Mouse (Mus musculus) splenic B cell, adult 2 months (primary cell): Measurements from ENCODE around the gene F5.
A peak's percentile ranks its signal among the peaks of the same experiment; 100 is the strongest.

Experiments used
- DNase-seq: peaks from one replicate; pipeline ENCODE4 v3.0.0-alpha.2; 2011; ENCODE audit warnings: low read depth, low spot score
- H3K27me3 ChIP-seq: 2 replicates; pipeline ENCODE4 v1.6.1; 2012; ENCODE audit warnings: mild to moderate bottlenecking, low read length, moderate library complexity, mixed read lengths; ENCODE audit not compliant: control insufficient read depth, poor library complexity, insufficient read depth, severe bottlenecking
- H3K36me3 ChIP-seq: 2 replicates; pipeline ENCODE4 v1.6.1; 2012; ENCODE audit warnings: mild to moderate bottlenecking, low read length, moderate library complexity, mixed read lengths; ENCODE audit not compliant: control insufficient read depth, poor library complexity, insufficient read depth, severe bottlenecking

The F5 gene

GRCm38 (mm10) chr1:164184142-164184870, 32.7 kb downstream of the F5 start:
- Histone ChIP-seq H3K27me3 (no peaks in the 10 kb centered on the region), H3K36me3 (no peaks in the 10 kb centered on the region)
- DNase-seq = peak; percentile 86

- H3K27me3 ChIP-seq = no peaks in the 10 kb centered on the region
- DNase-seq = no peak
- H3K36me3 ChIP-seq = no peaks in the 10 kb centered on the region
Observed at GRCm38 (mm10) chr1:164184871-164185223, 33.2 kb downstream of the F5 start.

GRCm38 (mm10) chr1:164185316-164185715, 33.7 kb downstream of the F5 start:
- DNase-seq = no peak
- H3K36me3 ChIP-seq = no peaks in the 10 kb centered on the region

GRCm38 (mm10) chr1:164187002-164187560, 35.4 kb downstream of the F5 start:
- H3K36me3 ChIP-seq = no peaks in the 10 kb centered on the region
- no peaks in the 10 kb centered on the region for H3K27me3 ChIP-seq
- DNase-seq = no peak

More at GRCm38 (mm10) chr1:164185316-164185715, 33.7 kb downstream of the F5 start:
- no peaks in the 10 kb centered on the region for H3K27me3 ChIP-seq

GRCm38 (mm10) chr1:164199551-164199950, 47.9 kb downstream of the F5 start:
- H3K27me3 ChIP-seq = no peaks in the 10 kb centered on the region
- H3K36me3 ChIP-seq = no peaks in the 10 kb centered on the region
- DNase-seq = no peak

- no peak for DNase-seq
- Histone ChIP-seq H3K36me3 (no peaks in the 10 kb centered on the region), H3K27me3 (no peaks in the 10 kb centered on the region)
Observed at GRCm38 (mm10) chr1:164208437-164208836, 56.8 kb downstream of the F5 start.

- Histone ChIP-seq H3K27me3 (no peaks in the 10 kb centered on the region), H3K36me3 (no peaks in the 10 kb centered on the region)
- DNase-seq = no peak
Observed at GRCm38 (mm10) chr1:164210899-164211298, 59.3 kb downstream of the F5 start.

- DNase-seq = no peak
- Histone ChIP-seq H3K27me3 (no peaks in the 10 kb centered on the region), H3K36me3 (no peaks in the 10 kb centered on the region)
Observed at GRCm38 (mm10) chr1:164212686-164213085, 61.0 kb downstream of the F5 start.

- DNase-seq = no peak
- H3K27me3 ChIP-seq = no peaks in the 10 kb centered on the region
- H3K36me3 ChIP-seq = no peaks in the 10 kb centered on the region
Observed at GRCm38 (mm10) chr1:164214190-164214589, 62.6 kb downstream of the F5 start.

GRCm38 (mm10) chr1:164215097-164215496, 63.5 kb downstream of the F5 start:
- DNase-seq = no peak
- H3K36me3 ChIP-seq = no peaks in the 10 kb centered on the region

GRCm38 (mm10) chr1:164215540-164215939, 63.9 kb downstream of the F5 start:
- Histone ChIP-seq H3K27me3 (no peaks in the 10 kb centered on the region), H3K36me3 (no peaks in the 10 kb centered on the region)
- no peak for DNase-seq

More at GRCm38 (mm10) chr1:164215097-164215496, 63.5 kb downstream of the F5 start:
- no peaks in the 10 kb centered on the region for H3K27me3 ChIP-seq

GRCm38 (mm10) chr1:164217791-164218685, 66.4 kb downstream of the F5 start:
- Histone ChIP-seq H3K27me3 (no peaks in the 10 kb centered on the region), H3K36me3 (no peaks in the 10 kb centered on the region)
- peak; percentile 4 for DNase-seq

- no peak for DNase-seq
- no peaks in the 10 kb centered on the region for H3K27me3 ChIP-seq
- H3K36me3 ChIP-seq = no peaks in the 10 kb centered on the region
Observed at GRCm38 (mm10) chr1:164220261-164220660, 68.6 kb downstream of the F5 start.

- no peaks in the 10 kb centered on the region for H3K27me3 ChIP-seq
- no peak for DNase-seq
- no peaks in the 10 kb centered on the region for H3K36me3 ChIP-seq
Observed at GRCm38 (mm10) chr1:164223089-164223488, 71.5 kb downstream of the F5 start.
